Mouse (Mus musculus) G1E-ER4 (cell line): ENCODE measurements at regions not wholly inside any gene's neighbourhood (a gene's known extent, or its start where the extent isn't known, plus 50 kb on each side); places are given as distances from the start of the nearest gene placed in this dataset.

Source experiments
- GATA1 ChIP-seq: IDR thresholded peaks from one replicate; pipeline ENCODE4 v1.8.0; 2012; ENCODE audit warnings: low read length, inconsistent platforms

DNA sequence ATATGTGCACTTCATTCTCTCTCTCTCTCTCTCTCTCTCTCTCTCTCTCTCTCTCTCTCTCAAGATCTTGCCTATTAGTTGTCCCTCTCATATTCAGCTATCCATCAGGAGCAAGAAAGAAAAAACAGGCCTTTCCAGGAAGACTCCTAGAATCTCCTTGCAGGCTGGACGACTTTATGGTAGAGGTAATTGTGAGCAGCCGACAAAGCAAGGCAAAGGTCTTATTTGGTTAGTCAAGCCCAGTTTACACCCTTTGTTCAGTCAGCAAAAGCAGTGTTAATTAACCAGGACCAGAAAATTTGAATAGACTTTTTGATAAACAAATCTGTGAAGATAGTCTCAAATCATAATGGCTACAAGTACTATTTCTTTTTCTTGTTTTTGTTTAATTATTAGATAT is 57.4 kb downstream of the Zfp36l1 start:
- no peak for TF ChIP-seq GATA1

- no peak for TF ChIP-seq GATA1
These were observed 58.2 kb downstream of the Zfp36l1 start for GRCm38 (mm10) chr12:80054655-80055037.

- TF ChIP-seq GATA1, result no peak
These were observed 58.7 kb downstream of the Zfp36l1 start for GRCm38 (mm10) chr12:80053902-80054654.

DNA sequence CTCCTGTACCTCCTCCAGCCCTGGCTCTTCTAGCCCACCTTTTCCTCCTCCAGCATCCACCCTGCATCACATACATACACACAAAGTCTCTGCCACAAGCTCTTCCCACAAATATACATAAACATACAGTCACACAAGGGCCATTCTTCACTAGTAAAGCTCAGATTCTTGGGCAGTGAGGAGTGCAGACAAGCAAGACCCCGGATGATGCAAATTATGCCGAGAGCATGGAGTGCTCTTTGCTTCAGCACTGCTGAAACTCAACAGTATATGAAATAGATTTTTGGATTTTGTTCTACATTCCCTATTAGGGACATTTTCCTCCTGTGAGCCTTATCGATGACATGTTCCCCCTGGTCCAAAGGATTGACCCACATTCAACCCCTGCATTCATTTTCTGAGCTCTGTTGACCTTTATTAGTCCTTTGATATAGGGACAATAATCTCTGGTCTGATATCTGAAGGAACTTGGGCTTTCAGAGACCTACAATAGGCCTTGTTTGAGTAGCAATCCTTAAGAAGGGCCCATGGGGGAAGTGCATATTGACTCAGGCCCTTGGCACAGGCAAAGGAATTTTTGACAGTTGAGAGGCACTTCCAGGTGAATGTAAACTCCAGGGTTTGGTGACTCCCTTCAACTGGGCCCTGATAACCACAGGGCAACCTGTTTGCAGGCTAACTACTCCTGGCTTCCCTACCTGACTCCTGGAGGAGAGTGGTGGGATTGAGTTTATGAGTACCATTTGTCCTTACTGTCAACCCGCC is 64.4 kb downstream of the Zfp36l1 start:
- TF ChIP-seq GATA1, result no peak

GRCm38 (mm10) chr12:80046625-80047303 is 66.0 kb downstream of the Zfp36l1 start:
- no peak for TF ChIP-seq GATA1

GRCm38 (mm10) chr12:80041510-80042324 is 71.1 kb downstream of the Zfp36l1 start:
- TF ChIP-seq GATA1, result no peak

DNA sequence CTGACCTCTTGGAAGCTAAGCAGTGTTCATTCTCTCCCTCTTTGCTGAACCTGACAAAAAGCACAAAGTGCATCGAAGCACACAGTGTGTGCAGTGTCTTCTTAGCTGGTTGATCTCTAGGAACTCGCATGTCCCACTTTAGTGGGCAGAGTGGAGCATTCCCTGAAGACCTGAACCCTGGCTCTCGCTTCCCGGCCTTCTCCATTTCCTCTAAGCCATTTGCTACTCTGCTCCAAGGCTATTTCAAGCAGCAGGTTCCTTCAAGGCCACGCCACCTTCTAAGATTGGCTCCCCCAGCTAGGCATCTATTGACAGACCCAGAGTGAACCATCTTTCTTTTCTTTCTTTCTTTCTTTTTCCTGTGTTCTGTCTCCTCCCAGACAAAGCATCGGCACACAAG is 71.8 kb downstream of the Zfp36l1 start:
- TF ChIP-seq GATA1, result no peak

GRCm38 (mm10) chr12:80040233-80040632 is 72.6 kb downstream of the Zfp36l1 start:
- TF ChIP-seq GATA1, result no peak

GRCm38 (mm10) chr12:80039150-80039549 is 73.7 kb downstream of the Zfp36l1 start:
- TF ChIP-seq GATA1, result no peak

GRCm38 (mm10) chr12:80035500-80036271 is 77.1 kb downstream of the Zfp36l1 start:
- peak; percentile 55 for TF ChIP-seq GATA1

DNA sequence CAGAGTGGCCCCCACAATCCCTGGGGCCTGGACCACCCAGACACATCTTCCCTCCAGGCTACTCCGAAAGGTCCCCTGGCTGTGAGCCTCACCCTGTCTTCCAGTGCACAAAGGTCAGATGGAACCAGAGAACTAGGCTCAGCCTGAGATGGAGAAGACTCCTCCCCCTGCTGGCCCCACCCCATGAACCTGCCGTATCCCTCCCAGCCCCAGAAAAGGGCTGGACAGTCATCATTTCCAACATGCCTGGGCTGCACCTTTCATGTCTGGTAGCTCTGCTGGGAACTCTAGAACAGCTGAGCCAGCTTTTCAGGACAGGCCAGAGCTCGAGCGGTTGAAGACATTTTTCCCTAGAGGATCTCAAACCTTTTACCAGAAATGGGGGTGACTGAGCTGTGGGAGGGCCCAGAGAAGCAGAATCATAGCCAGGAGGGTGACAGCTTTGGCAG is 77.8 kb downstream of the Zfp36l1 start:
- TF ChIP-seq GATA1, result no peak

- no peak for TF ChIP-seq GATA1
These were observed 78.7 kb downstream of the Zfp36l1 start for GRCm38 (mm10) chr12:80034100-80034499.

DNA sequence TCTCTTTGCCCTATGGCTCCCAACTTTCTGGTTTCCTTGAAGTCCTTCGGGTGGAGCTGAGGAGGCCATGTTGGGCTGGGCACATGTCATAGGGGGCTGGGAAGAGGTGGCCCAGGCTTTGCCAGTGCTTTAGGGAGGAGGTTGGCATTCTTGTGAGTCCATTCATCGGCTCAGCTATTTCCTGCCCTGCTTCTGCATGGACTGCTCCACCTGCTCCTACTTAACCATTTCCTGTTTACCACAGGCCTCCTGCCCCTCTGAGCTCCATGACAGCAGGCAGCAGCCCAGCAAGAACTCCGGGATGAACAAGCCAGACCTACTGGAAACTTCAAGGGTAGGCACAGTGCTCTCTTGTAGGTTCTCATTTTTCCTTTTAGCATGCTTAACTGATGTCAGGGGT is 80.3 kb downstream of the Zfp36l1 start:
- TF ChIP-seq GATA1, result no peak

GRCm38 (mm10) chr12:80028301-80028700 is 84.5 kb downstream of the Zfp36l1 start:
- no peak for TF ChIP-seq GATA1
